Mouse (Mus musculus): ENCODE measurements around the gene Mad1l1. TPM values are rescaled to one million over a fixed set of nuclear protein-coding genes. Genes with fewer than 3 reads are reported as not detected.

Mad1l1 gene
- polyA plus RNA-seq, 1 experiment from 2014 or later: 85.6 TPM

DNA sequence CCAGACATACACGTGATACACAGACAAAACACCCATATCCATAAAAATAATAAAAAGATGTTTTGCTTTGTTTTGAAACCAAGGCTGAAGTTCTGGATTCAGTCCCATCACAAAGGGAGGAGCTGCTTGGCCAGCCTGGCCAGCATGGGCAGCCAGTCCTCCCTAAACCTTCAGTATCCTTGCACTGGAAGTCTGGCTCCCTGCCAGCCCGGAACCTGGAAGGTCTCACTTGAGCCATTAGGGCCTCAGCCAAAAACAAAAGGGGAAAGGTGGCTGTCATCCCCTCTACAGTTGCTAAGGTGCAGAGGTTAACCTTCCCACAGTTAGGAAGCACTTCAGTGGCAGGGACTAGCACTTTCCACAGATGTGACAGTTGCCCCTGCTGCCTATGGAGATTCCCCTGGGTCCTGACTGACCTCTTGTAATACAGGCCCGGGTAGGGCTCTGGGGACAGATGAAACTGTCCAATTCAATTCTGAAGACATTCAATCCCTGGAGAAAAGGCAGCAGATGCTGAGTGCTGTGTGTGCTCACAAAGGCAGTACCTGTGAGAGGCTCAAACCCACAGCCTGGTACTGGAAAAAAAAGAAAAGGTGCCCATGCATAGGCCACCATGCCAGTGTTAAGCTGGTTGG lies 100.2 kb downstream of the Mad1l1 start:
- no peak for DNase-seq (ENCODE audit: low spot score)

DNA sequence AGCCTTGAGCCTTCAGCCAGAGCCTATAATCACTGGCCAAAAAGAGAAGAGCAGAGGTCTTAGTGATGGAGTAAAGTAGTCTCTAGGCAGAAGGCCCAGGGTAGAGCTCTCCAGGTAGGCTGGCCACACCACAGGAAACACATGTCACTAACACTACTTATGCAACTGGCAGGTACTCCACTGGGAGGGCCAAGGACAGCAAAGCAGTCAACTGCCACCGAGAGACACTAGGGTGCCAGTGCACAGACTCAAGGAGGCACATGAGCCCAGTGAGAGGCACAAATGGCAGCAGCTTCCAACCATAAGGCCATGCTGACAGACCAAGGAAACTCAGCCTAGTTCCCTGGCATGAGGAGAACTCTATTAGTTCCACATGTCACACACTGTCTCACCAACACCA lies 102.1 kb downstream of the Mad1l1 start:
- DNase-seq (ENCODE audit: low spot score): no peak

DNA sequence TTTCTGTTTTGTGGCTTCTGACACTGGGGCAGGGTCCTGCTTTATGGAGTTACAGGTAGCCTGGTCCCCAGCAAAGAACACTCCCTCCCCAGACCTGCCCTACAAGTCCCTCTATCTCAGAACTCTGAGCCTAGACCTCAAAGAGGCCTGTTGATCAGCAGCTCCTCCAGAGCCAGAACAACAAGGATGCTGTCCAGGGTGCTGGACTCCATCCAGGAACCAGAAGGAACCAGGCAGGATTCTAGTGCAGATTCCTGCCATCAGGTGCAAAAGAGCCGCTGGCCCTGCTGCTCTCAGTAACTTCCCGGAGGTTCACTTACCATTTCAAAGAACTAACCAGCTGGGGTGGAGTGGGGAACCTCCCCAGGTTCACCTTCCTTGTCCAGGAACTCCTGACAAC lies 103.5 kb downstream of the Mad1l1 start:
- DNase-seq (ENCODE audit: low spot score): peak; percentile 50

DNA sequence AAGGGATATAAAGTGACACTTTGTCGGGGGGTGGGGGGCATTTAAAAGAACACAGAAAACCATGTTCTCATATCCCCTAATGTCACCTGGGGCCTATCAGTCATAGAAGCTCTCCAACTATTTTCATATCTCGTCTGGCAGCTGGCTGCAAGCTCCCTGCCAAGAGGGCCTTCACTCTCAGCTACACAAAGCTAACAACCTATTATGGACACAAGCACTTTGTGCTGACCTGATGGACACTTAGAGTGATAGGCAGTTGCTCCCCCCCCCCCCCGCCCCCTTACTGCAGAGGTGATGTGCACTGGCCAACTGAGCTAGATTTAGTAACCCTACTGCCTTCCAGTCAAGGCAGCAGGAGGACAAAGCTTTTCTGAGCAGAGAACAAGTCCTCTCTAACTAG lies 104.3 kb downstream of the Mad1l1 start:
- no peak for DNase-seq (ENCODE audit: low spot score)

DNA sequence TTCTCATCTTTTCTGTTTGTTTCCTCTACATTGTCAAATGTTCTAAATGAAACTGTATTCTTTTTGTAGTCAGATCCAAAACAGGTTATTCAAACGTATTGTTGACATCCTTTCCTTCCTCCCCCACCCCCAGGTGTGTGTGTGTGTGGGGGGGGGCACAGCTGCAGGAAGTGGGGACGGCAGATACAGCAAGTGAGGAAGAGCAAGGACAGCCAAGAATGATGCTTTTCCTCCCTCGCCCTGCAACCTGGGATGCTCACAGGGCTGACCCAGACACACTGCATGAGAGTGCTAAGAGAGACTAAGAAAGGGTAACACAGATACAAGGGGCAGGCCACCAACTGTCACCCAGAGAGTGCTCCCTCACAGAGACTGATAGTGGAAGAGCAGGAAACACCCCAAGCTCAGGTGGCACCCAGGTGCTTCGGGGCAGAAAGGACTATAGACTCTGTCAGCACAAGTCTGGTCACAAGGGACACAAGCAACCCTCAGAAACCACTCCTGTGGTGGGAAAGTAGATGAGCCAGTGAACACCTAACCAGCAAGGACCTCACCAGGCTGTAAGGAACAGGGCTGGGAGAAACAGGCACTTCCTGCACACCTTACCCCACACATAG lies 105.8 kb downstream of the Mad1l1 start:
- peak; percentile 93 for DNase-seq (ENCODE audit: low spot score)

DNA sequence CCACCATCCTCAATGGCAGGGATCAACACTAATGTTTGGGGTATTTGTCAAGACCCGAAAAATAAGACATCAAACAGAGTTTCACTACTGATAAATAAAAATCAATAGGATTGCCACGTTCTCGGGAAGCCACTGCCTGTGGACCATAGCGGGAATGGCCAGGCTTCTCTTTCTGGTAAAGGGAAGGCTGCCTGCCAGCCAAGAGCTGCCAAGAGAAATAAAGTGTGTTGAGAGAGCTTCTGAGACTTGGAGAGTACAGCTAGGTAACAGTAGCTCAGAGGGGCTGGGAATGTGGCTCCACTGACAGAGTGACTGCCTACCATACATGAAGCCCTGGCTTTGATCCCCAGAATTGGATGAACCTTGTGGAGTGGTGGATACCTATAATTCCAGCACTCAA lies 108.4 kb downstream of the Mad1l1 start:
- DNase-seq (ENCODE audit: low spot score): no peak

DNA sequence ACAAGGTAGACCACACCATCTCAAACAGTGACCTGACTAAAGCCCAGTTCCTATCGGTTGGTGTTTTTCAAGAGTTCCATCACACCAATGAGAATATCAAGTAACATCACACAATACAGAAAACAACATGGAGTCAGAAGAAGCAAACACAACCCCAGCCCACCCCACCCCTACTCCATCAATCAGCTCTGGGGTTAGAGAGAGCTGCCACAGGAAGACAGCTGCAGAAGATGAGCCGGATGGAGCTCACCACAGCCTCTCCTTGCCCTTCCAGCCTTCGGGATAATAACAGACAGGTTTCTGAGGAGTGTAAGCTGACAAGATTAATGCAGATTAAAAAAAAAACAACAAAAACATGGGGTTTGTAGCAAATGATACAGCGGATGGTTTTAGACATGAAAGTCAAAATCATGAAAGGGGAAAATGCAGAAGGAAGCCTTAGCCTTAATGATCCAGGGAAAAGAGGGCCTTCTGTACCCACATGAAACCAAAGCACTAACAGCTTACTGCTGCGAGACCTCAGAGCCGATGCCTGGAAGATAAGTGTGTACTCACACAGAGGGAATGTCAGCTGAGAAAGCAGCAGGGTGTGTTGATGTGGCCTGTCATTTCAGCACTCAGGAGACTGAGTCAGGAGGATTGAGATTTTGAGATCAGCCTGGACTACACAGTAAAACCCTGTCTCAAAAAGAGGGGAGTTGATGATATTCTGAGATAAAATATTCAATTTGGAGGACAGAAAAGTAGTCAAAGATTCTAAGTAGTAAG lies 110.8 kb downstream of the Mad1l1 start:
- DNase-seq (ENCODE audit: low spot score): peak; percentile 78

DNA sequence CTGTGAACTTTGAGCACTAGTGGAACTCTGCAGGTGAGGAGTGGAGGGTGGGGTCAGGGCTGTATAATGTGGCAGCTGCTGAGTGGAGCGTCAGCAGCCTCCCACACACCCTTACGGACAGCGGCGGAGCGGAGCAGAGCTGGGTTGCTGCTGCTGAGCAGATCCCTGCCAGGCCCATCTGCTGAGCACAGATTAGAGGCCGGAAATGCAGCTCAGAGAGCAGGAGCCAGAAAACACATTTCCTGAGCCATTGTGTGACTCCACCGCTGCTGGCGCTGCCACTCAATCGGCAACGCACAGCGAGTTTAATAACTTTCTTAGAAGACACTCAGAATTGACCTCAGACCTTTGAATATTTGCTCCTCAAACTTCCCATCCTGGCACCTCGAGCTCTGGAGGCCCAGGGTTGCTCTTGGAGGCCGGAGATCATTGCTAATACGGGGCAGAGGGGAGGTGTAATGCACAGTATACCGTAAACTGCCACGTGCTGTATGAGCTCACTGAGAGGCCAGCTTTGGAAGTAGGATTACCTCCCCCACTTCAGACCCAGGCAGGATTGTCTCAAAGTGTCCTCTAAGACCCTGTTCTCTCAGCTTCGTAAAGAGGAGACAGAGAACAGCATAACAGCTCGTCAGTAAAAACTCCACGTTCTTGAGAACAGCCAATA lies 112.5 kb downstream of the Mad1l1 start:
- DNase-seq (ENCODE audit: low spot score): peak; percentile 95

DNA sequence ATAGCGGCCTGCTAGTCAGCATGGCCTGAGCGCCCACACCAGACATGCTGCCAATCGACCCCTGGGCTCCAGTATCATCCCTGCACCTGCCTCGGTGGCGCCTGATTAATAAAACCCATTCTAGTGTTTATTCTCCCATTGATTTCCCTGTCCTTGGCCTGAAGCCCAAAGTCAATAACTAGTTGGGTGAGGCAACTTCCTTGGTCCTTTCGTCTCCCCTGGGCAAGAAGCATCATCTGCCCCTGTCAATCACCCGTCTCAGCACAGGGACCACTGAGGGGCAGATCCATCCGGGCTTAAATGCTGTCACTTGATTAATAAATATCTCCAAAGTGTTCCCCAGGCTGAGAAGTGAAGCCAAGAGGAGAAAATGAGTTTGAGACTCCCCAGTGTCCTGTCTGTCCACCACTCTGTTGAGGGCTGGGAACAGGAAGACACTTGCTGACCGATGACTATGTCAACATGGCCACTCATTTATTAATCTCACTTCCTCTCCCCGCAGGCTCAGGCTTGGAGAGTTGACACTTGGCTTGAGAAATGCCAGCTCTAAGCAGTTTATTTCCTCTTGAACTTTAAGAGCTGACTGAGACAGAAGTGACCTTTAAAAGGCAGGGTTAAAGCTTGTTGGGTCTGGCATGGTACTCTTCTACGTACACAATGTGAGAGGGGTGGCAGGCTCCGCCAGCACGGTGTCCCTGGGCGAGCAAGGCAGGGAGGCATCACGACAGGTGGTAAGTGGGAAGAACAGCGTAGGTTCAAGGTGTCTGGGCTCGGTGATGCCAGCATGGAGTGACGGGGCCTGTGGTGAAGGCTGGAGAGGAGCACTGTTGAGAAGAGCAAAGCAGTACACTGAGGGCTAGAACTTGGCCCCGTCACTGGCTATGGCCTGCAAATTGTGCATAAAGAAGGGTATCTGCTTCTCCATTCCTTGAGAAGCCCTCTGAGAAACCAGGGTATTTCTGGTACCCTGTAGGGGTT lies 114.3 kb downstream of the Mad1l1 start:
- DNase-seq (ENCODE audit: low spot score): no peak

DNA sequence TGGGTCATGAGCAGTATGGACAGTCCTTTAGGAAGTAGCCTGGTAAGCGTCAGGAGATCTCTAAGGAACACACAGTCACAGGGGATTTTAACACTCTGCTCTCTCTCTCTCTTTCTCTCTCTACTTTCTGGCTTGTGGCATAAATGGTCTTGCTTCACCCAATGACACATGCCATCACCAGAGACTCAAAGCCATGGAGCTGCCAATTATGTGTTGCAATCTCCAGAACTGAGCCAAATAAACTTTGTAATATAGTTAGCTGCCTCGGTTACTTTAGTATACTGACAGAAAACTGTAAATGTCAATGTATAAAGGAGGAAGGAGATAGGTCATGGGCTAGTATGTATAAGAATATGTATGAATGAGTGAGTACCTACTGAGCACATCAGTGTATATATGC lies 115.4 kb downstream of the Mad1l1 start:
- DNase-seq (ENCODE audit: low spot score): no peak

DNA sequence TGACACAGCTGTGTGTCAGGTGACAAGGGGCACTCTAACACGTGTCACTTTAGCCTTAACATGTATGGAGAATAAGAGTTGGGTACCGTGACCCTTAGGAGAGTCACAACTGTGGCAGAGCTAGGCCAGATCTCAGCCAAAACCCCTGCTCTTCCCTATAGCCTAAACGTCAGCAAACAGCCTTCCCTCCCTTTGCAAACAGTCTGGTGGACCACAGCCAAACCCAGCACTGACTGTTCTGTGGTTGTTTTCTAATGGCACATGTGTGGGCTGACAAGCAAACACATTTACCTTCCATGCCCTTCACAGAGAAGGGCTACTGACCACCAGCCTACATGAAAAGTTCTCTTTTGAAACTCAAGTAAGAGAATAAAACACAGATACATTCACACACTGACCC lies 116.9 kb downstream of the Mad1l1 start:
- no peak for DNase-seq (ENCODE audit: low spot score)

DNA sequence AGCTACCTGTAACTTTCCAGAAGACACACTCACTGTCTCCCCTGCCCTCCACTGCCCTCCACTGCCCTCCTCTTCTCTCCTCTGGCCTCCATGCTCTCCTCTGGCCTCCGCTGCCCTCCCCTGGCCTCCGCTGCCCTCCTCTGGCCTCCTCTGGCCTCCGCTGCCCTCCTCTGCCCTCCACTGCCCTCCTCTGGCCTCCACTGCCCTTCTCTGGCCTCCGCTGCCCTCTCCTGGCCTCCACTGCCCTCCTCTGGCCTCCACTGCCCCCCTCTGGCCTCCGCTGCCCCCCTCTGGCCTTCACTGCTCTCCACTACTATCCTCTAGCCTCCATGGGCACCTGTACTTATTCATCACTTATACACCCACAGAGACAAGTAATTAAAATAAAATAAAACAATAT lies 117.3 kb downstream of the Mad1l1 start:
- DNase-seq (ENCODE audit: low spot score): no peak

DNA sequence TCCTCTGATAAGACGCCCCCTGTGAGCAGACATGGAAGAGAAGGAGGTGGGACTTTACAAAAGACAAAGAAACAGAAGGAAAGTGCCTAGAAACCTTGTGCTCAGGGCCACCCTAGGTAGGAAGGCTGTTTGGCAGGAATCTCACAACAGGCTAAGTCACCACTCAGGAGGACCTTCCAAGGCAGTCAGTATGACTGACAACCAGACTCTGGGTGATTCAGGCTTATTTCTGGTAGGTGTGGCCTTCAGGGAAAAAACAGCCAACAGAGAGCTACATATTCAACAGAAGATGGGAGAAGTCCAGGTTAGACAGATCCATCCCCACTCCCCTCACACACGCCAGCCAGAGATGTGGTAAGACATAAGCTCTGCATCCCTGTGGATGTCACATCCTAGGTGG lies 118.9 kb downstream of the Mad1l1 start:
- no peak for DNase-seq (ENCODE audit: low spot score)

DNA sequence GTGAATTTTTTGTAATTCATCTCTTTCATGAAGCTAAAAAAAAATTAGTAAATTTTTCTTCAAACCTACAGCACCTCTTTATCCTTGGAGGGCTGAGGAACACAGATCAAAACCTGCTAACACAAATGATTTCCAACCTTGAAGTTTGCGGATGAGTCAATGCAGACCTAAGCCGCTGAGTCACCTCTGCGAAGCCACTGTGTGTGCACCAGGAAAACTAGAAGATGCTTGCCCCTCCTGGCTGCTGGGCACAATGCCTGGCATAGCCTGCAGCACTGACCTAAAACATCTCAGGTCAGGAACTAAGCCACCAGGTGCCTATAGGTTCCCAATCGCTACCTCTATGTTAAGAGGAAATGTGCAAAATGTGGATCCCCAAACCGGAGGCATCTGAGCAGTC lies 119.8 kb downstream of the Mad1l1 start:
- no peak for DNase-seq (ENCODE audit: low spot score)

DNA sequence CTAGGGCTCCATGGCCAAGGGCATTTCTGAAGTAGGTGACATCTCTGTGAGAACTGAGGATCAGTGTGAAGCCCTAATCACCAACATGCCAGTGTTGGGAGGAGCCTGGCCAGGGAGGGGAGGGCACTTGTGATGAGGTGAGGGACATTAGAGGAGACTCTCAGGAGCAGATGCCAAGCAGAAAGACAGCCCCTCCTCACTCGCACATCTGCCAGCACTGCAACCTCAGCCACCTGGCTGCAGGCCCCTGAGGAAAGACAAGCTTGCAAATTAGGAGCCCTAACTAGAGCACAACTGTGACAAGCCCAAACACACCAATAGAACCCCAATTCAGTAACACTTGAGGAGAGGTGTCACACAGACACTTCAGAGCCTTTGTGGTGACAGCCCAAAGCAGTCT lies 120.2 kb downstream of the Mad1l1 start:
- peak; percentile 89 for DNase-seq (ENCODE audit: low spot score)

DNA sequence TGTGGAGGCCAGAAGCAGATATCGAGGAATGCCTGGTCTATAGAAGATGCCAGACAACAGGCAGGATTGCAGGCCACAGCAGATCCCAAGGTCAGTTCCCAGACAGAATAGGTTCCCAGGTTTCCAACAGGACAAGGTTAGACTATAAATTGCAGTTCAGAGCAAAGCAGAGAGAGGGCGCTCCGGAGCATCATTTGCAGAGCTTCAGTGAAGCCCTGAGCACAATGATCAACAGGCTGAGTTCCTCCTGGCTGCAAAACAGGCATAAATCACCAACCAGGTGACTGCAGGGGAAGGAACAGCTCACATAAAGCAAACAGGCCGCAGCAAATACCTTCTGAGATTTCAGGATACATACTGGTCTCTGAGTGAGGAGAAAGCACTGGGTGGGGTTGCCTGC lies 123.6 kb downstream of the Mad1l1 start:
- peak; percentile 81 for DNase-seq (ENCODE audit: low spot score)

DNA sequence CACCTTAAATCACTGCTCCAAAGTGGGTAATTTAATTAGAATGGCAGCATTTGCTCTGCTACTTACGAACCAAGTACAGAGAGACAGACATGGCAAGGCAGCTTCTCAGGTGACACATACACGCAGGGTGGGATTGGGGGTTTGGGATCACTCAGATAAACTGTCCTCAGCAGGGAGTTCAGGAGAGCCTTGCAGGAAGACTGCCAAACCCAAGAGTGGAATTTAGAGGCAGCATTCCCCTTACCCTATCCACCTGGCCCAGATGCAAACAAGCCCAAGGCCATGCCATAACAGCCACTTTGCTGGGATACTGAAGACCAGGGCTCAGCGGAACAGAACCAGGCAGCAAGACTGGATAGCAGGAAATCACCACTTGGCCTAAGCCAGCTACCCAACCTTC lies 124.9 kb downstream of the Mad1l1 start:
- no peak for DNase-seq (ENCODE audit: low spot score)

DNA sequence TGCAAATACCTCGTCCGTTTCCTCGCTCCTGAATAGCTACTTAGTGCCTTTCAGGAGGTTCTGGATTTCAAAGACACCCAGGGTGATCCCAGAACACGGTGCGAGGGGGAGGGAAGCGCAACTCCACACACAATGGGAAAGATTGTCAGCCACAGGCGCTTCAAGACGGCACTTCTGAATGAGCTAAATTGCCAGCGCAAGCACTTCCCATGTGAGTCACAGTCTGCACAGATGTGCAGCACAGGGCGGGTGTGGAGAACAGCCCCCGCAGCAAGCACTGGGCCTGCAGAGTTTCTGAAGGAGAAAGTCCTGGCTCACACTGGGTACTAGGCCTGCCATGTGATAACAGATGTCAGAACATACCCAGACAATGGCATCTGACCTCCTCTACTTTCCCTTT lies 127.2 kb downstream of the Mad1l1 start:
- DNase-seq (ENCODE audit: low spot score): peak; percentile 34

DNA sequence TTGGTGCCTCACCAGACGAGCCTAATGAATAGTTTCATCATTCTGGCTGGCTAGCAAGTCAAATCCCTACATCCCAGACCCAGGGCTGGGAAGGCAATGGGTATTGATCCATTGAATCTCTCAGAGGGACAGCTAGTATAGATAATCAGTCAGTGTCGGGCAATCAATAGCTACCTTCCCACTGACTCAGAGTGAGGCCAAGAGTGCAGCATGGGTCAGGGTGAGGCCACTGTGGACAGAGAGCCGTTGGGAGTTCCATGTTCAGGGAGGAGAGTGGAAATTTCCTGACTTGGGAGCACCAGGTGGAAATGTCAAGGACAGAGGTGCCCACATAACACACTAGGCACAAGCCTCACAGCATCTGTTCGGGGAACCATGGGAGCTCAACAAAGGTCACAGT lies 129.8 kb downstream of the Mad1l1 start:
- no peak for DNase-seq (ENCODE audit: low spot score)

DNA sequence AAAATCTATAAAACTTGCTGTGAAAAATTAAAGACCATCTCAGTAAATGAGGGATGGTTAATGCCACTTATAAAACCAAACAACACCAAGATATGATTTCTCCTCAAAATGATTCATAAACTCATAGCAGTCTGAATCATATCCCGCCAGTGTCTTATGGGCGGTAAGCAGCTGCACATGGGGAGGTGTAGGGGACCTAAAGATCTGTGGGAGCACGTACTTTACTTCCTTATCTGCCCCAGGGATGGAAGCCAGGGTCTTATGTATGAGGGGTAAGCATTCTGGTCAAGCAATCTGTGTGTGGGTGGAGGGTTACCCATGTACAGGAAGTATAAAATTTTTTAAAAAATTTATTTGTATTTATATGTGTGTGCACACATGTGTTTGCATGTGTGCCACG lies 135.0 kb downstream of the Mad1l1 start:
- DNase-seq (ENCODE audit: low spot score): no peak

DNA sequence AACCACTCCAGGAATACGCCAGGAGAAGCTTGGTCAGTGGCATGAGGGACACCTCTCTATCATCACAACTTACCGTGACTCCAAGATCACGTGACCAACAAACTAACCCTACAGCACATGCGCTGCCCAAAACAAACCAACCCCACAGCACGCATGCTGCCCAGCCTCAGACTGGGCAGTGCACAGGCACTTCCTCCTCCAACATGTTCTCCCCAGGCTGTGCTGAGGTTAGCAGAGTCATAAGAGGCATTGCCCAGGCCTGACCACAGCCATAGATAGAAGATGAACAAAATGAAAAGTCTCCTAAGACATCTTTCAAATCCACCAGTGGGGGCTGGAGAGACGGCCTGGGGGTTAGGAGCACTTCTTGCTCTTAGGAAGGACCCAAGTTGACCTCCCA lies 135.6 kb downstream of the Mad1l1 start:
- DNase-seq (ENCODE audit: low spot score): no peak

All from thymus, postnatal 0 days (tissue).